Mouse (Mus musculus) retina, postnatal 7 days (tissue): ENCODE measurements at regions not wholly inside any gene's neighbourhood (a gene's known extent, or its start where the extent isn't known, plus 50 kb on each side); places are given as distances from the start of the nearest gene placed in this dataset.
A peak's percentile ranks its signal among the peaks of the same experiment; 100 is the strongest.

ENCODE experiments used
- DNase-seq: peaks from one replicate; pipeline ENCODE4 v3.0.0-alpha.2; 2012; ENCODE audit warnings: low read depth, low spot score

GRCm38 (mm10) chrX:9738904-9739303 lies 76.1 kb upstream of the Dynlt3 start:
- no peak for DNase-seq

- DNase-seq: no peak
Observed at GRCm38 (mm10) chrX:9742518-9742917, 79.7 kb upstream of the Dynlt3 start.

- peak; percentile 0 for DNase-seq
Observed at GRCm38 (mm10) chrX:9747305-9747938, 84.6 kb upstream of the Dynlt3 start.

- DNase-seq: no peak
Observed at GRCm38 (mm10) chrX:9752954-9753572, 90.3 kb upstream of the Dynlt3 start.

- no peak for DNase-seq
Observed at GRCm38 (mm10) chrX:9769540-9769939, 77.2 kb upstream of the Hypm start.

- no peak for DNase-seq
Observed at GRCm38 (mm10) chrX:9777498-9777897, 69.2 kb upstream of the Hypm start.

- DNase-seq: no peak
Observed at GRCm38 (mm10) chrX:9789542-9789941, 57.2 kb upstream of the Hypm start.
